Mouse (Mus musculus): ENCODE results near the gene Olfr1499. TPM values are rescaled to one million over a fixed set of nuclear protein-coding genes. Genes with fewer than 3 reads are reported as not detected.
"Not testable (repeated sequence)": the region's sequence is repeated elsewhere in the genome, so short reads cannot be mapped to it uniquely, and the experiment has no call there.

Gene Olfr1499
- total RNA-seq (2021), result not detected
- long read RNA-seq, result 0 reads

DNA sequence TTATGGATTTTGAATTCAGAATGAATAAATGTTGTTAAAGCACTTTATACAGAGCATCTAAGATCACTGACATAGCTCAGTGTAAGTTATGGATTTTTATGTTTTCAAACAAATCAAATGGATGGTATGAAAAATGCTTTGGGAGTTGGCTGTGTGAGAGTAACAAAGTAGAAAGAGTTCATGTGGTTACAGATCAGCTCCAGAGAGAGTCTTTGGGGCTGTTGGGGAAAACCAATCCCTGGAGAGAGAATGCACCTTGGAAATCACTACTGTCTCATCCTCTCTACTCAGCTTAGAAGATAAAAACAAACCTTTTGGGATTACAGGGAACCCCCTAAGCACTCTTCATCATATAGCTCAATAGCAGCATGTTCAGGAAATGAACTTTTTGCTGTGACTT lies at the start of gene Olfr1499:
Gene Olfr1499 (minus strand): TSS at position 101 of the 400 bp plus-strand sequence.
- no peak for DNase-seq (ENCODE audit: low spot score in 2 of 2)

DNA sequence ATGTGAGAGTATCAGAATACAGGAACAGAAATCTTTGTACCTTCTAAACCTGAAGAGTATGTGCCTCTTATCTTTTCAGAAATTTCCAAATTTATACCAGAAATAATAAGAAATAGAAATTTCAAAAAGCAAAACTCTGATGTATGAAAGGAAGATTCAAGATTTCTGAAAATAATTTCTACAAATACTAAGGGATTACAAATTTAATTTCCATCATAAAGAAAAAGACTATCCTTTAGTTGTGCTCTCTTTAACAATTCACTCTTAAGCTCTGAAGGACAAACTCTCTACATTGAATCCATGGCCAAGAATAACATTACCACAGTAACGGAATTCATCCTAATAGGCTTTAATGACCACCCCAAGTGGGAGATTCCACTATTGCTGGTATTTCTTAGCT lies 42.2 kb upstream of the Olfr1499 start, which contains the start of gene Olfr1502:
Gene Olfr1502 (plus strand): TSS at position 301 of the 400 bp plus-strand sequence.
- no peak for DNase-seq (ENCODE audit: low spot score in 2 of 2)

DNA sequence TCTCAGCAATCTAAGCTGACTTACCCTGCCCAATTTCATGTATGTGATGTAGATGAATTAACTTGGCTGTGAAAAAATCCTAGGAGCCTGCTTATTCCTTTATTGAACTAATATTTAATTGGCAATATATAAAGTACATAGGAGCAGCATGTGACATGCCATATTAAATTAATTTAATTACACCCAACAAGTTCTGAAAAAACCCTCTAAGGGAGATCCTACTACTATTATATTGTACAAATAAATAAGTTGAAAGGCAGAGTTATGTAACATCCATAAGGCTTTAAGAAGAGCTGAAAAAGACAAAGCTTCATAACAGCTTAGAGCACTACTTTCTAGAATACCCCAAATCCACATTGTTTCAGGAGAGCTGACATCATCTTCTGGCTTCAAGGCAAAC lies 31.3 kb upstream of the Olfr1499 start, which contains the start of gene Olfr1501:
Gene Olfr1501 (minus strand): TSS at position 101 of the 400 bp plus-strand sequence.
- DNase-seq (ENCODE audit: low spot score in 2 of 2), result not testable (repeated sequence)

DNA sequence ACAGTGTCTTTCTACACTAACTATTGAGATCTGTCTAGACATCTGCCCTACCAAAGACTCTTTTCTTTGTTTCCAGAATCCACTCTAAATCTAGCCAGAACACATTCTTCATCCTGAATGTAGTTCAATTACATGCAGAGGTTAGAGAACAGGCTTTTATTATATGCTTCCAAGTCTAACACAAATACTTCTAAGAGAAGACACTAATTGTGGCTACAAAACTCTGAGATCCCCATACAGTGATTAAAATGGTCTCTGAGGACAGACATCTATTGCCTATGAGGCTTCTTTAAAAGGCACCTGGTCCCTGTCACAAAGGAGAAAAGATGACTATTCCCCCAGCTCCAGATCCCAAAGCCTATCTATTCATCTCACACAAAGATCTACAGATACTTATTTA lies 11.1 kb upstream of the Olfr1499 start, which contains the start of gene Olfr1500:
Gene Olfr1500 (minus strand): TSS at position 101 of the 400 bp plus-strand sequence.
- no peak for DNase-seq (ENCODE audit: low spot score in 2 of 2)

DNA sequence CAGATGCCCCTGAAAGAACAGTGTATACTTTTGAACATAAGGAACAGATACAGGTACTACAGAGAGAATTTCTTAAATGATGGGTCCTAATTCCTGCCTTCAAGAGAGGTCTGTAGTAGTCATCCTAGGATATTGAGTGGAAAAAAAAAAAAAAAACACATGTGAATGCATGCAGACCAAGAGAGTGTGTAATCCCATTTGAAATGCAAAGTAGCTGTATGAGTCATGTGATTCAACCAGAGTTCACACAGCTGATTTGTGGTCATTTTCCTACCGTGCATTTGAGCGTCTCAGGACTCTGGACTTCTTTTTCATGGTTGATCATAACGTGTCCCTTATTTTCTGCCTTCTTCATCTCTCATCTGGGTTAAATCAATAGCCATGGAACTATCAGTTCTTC lies 9.2 kb upstream of the Olfr1499 start:
- no peak for DNase-seq (ENCODE audit: low spot score in 2 of 2)

DNA sequence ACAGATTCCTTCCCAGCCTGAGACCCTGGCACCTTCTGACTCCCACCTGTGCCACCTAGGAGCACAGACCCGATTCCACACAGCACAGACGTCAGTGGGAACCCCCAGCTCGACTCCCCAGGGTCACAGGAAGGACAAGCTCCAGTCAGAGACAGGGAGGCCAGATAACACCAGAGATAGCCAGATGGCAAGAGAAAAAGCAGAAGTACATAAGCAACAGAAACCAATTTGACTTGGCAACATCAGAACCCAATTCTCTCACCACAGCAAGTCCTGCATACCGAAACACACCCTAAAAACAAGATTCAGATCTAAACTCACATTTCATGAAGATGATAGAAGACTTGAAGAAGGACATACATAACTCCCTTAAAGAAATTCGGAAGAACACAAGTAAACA lies 1.6 kb upstream of the Olfr1499 start:
- DNase-seq (ENCODE audit: low spot score in 2 of 2), result no peak

DNA sequence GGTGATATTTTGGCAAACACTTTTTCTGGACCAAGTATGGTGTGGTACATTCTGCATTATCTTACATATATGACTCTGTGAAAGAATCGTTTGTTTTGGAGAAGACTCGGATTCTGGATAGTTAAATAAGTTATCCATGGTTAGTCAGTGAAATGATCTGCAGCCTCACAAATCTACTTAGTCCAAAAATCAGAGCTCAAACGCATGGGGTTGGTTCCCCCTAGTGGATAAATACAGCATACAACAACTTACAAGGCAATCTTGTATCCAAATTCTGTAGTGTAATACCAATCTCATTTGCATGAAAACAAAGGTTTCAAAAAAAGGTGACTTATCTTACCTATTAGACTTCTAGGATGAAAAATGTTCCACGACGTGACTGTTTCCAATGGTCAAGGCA lies 420 bp downstream of the Olfr1499 start:
- DNase-seq (ENCODE audit: low spot score in 2 of 2), result peak in 1 of 2 experiments; percentile 15

DNA sequence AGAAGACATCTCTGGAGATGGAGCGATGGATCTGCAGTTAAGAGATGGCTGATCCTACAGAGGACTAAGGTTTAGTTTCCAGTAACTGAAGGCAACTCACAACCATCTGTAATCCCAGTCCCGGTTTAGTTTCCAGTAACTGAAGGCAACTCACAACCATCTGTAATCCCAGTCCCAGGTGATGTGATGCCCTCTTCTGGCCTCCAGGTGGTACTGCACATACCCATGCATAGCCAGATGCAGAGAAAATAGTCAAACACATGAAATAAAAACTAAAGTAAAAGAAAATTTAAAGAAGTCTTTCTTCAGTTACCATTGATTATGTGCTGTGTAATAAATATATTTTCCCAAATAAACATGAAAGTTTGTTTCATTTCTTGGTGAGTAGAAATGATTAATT lies 6.4 kb downstream of the Olfr1499 start:
- no peak for DNase-seq (ENCODE audit: low spot score in 2 of 2)

DNA sequence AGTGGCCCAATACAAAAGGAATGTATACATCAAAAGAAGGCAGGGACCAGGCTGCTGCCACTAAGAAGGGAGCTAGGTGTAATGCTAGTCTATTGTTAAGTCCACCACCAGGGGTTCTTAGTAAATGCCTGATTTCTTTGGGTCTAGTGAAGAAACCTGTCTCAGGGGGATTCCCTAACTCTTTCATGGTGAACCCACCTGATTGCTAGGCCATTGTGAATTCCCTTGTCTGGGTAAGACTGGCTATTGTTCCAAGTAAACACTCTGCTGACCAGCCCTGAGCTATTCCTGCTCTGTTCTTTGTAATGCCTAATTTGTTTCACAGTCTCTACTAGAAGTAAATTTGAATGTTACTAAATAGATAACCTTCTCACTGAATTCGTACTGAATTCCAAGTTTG lies 13.8 kb downstream of the Olfr1499 start:
- not testable (repeated sequence) for DNase-seq (ENCODE audit: low spot score in 2 of 2)

DNA sequence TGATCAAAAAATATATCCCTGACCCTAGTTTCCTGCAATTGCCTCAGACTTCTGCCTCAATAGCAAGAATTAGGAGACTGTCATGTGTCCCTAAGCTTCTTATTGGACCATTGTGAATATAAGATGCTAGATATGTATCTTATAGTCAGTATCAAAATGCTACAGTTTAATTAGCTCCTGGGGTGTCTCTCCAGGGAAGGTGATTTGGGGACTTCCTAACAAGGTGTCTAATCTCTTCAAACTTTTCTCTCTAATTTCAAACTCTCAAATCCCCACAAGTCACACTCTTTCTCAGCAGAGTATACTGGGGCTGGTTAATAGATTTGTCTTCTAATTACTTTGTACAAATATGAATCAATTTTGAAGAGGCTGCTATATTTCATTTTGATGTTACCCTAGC lies 21.1 kb downstream of the Olfr1499 start, which contains the start of gene Olfr1497:
Gene Olfr1497 (minus strand): TSS at position 101 of the 400 bp plus-strand sequence.
- DNase-seq (ENCODE audit: low spot score in 2 of 2), result no peak

DNA sequence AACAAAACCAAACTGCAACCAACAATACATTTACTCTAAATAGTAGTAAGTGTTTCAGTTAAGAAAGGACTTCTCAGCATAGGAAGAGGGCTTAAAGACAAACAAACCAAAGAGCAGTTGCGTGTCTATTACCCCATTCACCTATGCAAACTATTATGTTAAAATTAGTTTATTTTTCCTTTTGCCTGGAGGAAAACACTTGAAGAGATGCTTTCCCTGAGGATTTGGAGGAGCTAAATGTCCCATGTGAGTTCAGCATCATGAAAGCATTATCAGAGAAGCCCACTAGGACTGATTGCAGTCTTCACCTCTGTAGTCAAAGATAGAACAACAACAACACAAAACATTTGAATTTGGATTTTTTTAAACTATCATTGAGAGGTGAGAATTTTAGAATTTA lies 41.7 kb downstream of the Olfr1499 start, which contains the start of gene Olfr1496:
Gene Olfr1496 (plus strand): TSS at position 301 of the 400 bp plus-strand sequence.
- no peak for DNase-seq (ENCODE audit: low spot score in 2 of 2)

DNA sequence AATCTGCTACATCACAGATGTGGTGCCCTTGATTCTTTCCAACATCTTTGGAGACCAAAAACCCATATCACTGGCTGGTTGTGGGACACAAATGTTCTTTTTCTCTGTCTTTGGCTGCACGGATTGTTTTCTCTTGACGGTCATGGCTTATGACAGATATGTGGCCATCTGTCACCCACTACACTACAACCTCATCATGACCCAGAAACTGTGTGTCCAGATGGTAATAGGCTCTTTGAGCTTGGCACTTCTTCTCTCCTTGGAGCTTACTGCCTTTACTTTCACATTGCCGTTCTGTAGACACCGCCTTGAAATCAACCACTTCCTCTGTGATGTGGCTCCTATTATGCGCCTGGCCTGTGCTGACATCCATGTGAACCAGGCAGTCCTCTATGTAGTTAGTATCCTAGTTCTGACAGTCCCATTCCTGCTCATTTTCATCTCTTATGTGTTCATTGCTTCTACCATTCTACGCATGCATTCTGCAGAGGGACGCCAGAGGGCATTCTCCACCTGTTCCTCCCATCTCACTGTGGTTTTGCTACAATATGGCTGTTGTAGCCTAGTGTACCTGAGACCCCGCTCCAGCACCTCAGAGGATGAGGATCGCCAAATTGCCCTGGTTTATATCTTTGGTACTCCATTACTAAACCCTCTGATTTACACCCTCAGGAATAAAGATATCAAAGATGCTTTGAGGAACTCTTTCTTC lies 50.5 kb downstream of the Olfr1499 start:
- DNase-seq (ENCODE audit: low spot score in 2 of 2), result no peak

DNA sequence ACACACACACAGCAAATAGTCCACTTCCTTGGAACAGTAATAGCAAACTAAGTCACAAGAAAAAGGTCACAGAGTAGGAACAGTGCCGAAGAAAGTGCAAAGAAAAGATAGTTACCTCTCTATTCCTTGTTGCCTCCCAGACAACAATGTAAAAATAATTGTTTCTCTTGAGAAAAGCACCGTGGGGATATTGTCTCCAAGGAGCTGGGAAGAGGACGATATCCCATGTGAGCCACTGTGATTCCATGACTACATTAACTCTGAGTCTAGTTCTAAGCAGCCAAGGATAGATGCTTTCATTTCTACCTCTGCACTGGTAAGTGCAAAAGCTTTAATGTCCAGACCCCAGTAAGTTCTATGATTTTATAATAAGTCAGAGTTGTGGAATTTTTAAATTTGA lies 54.9 kb downstream of the Olfr1499 start, which contains the start of gene Olfr1495:
Gene Olfr1495 (plus strand): TSS at position 301 of the 400 bp plus-strand sequence.
- DNase-seq (ENCODE audit: low spot score in 2 of 2), result no peak

Other genes with a start within 250 kb of the Olfr1499 start
- gene Olfr1484, start 235.9 kb downstream of the Olfr1499 start, total RNA-seq (2021), result not detected
- not detected for gene Olfr1487, start 202.1 kb downstream of the Olfr1499 start, total RNA-seq (2021)
- gene Olfr1489, start 187.8 kb downstream of the Olfr1499 start, total RNA-seq (2021), result not detected
- not detected for gene Olfr1490, start 168.4 kb downstream of the Olfr1499 start, total RNA-seq (2021)
- gene Olfr1491, start 122.2 kb downstream of the Olfr1499 start, total RNA-seq (2021), result not detected
- gene Olfr1493-ps1, start 96.2 kb downstream of the Olfr1499 start, total RNA-seq (2021), result not detected
- gene Olfr1494, start 79.7 kb downstream of the Olfr1499 start, total RNA-seq (2021), result not detected
- gene Olfr1495, start 54.8 kb downstream of the Olfr1499 start, total RNA-seq (2021), result not detected
- gene Olfr1496, start 41.6 kb downstream of the Olfr1499 start, total RNA-seq (2021), result not detected
- gene Olfr1497, start 21.2 kb downstream of the Olfr1499 start, total RNA-seq (2021), result not detected
- not detected for gene Olfr1500, start 11.0 kb upstream of the Olfr1499 start, total RNA-seq (2021)
- not detected for gene Olfr1501, start 31.2 kb upstream of the Olfr1499 start, total RNA-seq (2021)
- not detected for gene Olfr1502, start 42.3 kb upstream of the Olfr1499 start, total RNA-seq (2021)
- gene Olfr1504, start 78.5 kb upstream of the Olfr1499 start, total RNA-seq (2021), result not detected
- gene Olfr1505, start 94.1 kb upstream of the Olfr1499 start, total RNA-seq (2021), result not detected

Measured in layer of hippocampus, postnatal 10 days (tissue).